Mouse (Mus musculus): Measurements from ENCODE around the gene Adm2. TPM values are rescaled to one million over a fixed set of nuclear protein-coding genes. Genes with fewer than 3 reads are reported as not detected.
A peak's percentile ranks its signal among the peaks of the same experiment; 100 is the strongest.

Gene Adm2
- polyA plus RNA-seq, 1 experiment, result not detected

DNA sequence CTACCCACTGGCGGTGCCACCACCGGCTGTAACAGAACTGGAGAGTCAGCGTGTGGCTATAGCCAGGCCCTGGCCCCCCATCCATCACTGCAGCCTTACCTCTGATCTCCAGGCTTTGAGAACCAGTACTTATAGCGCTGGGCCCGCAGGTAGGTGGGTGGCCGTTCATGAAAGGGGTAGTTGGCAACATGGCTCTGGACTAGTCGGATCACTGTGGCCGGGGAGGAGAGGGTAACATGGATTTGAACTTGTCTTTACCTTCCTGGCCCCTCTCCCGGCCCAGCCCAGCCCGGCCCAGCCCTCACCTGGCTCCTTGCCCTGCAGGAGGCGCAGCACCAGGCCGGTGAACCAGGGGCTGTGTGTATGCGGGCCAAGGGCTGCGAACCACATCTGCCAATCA, 29.5 kb downstream of the Adm2 start:
- H3K27me3 ChIP-seq (ENCODE audit: control insufficient read depth, insufficient read depth, low read length), result no peaks in the 10 kb centered on the region
- no peak overlapping the region for H3K4me3 ChIP-seq (replicated peaks; ENCODE audit: insufficient read depth, low read depth, low read length)
- peaks cover 5% of the 10 kb centered on the region; the same call in 1 of the 2 replicates for H3K4me1 ChIP-seq (ENCODE audit: control insufficient read depth, insufficient read depth, low read length)
- no peak overlapping the region for H3K27ac ChIP-seq (ENCODE audit: insufficient read depth, low read length)
- 89% methylated on average over 14 of the region's 14 CpGs for WGBS
- DNase-seq, result no peak
- TF ChIP-seq CTCF (IDR thresholded peaks at IDR 0.05; ENCODE audit: borderline replicate concordance, insufficient read depth, low read depth, low read length) (no peak), POLR2A (IDR thresholded peaks at IDR 0.05; ENCODE audit: borderline replicate concordance, insufficient read depth, low read length) (no peak)

GRCm38 (mm10) chr15:89352795-89353194, 30.3 kb downstream of the Adm2 start:
- Histone ChIP-seq H3K4me3 (replicated peaks; ENCODE audit: insufficient read depth, low read depth, low read length) (no peak overlapping the region), H3K27ac (ENCODE audit: insufficient read depth, low read length) (no peak overlapping the region), H3K4me1 (ENCODE audit: control insufficient read depth, insufficient read depth, low read length) (peaks cover 5% of the 10 kb centered on the region; the same call in 1 of the 2 replicates), H3K27me3 (ENCODE audit: control insufficient read depth, insufficient read depth, low read length) (no peaks in the 10 kb centered on the region)
- no peak for DNase-seq
- 92% methylated on average over 12 of the region's 12 CpGs for WGBS
- TF ChIP-seq CTCF (IDR thresholded peaks at IDR 0.05; ENCODE audit: borderline replicate concordance, insufficient read depth, low read depth, low read length) (no peak), POLR2A (IDR thresholded peaks at IDR 0.05; ENCODE audit: borderline replicate concordance, insufficient read depth, low read length) (no peak)

- Histone ChIP-seq H3K27ac (ENCODE audit: insufficient read depth, low read length) (no peak overlapping the region), H3K4me1 (ENCODE audit: control insufficient read depth, insufficient read depth, low read length) (peaks cover 5% of the 10 kb centered on the region; the same call in 1 of the 2 replicates), H3K4me3 (replicated peaks; ENCODE audit: insufficient read depth, low read depth, low read length) (no peak overlapping the region), H3K27me3 (ENCODE audit: control insufficient read depth, insufficient read depth, low read length) (no peaks in the 10 kb centered on the region)
- DNase-seq, result no peak
- TF ChIP-seq CTCF (IDR thresholded peaks at IDR 0.05; ENCODE audit: borderline replicate concordance, insufficient read depth, low read depth, low read length) (no peak), POLR2A (IDR thresholded peaks at IDR 0.05; ENCODE audit: borderline replicate concordance, insufficient read depth, low read length) (no peak)
- 83% methylated on average over 16 of the region's 16 CpGs for WGBS
Observed at GRCm38 (mm10) chr15:89353837-89354236, 31.3 kb downstream of the Adm2 start.

GRCm38 (mm10) chr15:89354455-89354854, 31.9 kb downstream of the Adm2 start:
- peaks cover 5% of the 10 kb centered on the region; the same call in 1 of the 2 replicates for H3K4me1 ChIP-seq (ENCODE audit: control insufficient read depth, insufficient read depth, low read length)
- H3K4me3 ChIP-seq (replicated peaks; ENCODE audit: insufficient read depth, low read depth, low read length), result peak overlapping the region; percentile 92
- WGBS, result 49% methylated on average over 7 of the region's 7 CpGs
- H3K27ac ChIP-seq (ENCODE audit: insufficient read depth, low read length), result no peak overlapping the region
- no peaks in the 10 kb centered on the region for H3K27me3 ChIP-seq (ENCODE audit: control insufficient read depth, insufficient read depth, low read length)
- no peak for TF ChIP-seq CTCF (IDR thresholded peaks at IDR 0.05; ENCODE audit: borderline replicate concordance, insufficient read depth, low read depth, low read length)
- no peak for TF ChIP-seq POLR2A (IDR thresholded peaks at IDR 0.05; ENCODE audit: borderline replicate concordance, insufficient read depth, low read length)
- DNase-seq, result peak in 1 of 2 experiments; percentile 33

- peak within 1 kb of the TSS; percentile 92 for H3K27ac ChIP-seq (ENCODE audit: insufficient read depth, low read length)
- DNase-seq, result peak; percentile 93 to 96
- under 1% methylated on average over 64 of the region's 64 CpGs for WGBS
- peaks cover 5% of the 10 kb centered on the region; the same call in 1 of the 2 replicates for H3K4me1 ChIP-seq (ENCODE audit: control insufficient read depth, insufficient read depth, low read length)
- no peaks in the 10 kb centered on the region for H3K27me3 ChIP-seq (ENCODE audit: control insufficient read depth, insufficient read depth, low read length)
- peak; percentile 75; the same call in 1 of the 2 replicates for TF ChIP-seq POLR2A (IDR thresholded peaks at IDR 0.05; ENCODE audit: borderline replicate concordance, insufficient read depth, low read length)
- no peak for TF ChIP-seq CTCF (IDR thresholded peaks at IDR 0.05; ENCODE audit: borderline replicate concordance, insufficient read depth, low read depth, low read length)
- peak within 1 kb of the TSS; percentile 92 for H3K4me3 ChIP-seq (replicated peaks; ENCODE audit: insufficient read depth, low read depth, low read length)
Observed at GRCm38 (mm10) chr15:89355241-89356187, 33.0 kb downstream of the Adm2 start, which contains the start of the genes Lmf2 and Ncaph2. Lmf2 (minus strand) TSS chr15:89355659. Ncaph2 (plus strand) TSS chr15:89355719.

- no peak overlapping the region for H3K27ac ChIP-seq (ENCODE audit: insufficient read depth, low read length)
- no peak for TF ChIP-seq CTCF (IDR thresholded peaks at IDR 0.05; ENCODE audit: borderline replicate concordance, insufficient read depth, low read depth, low read length)
- TF ChIP-seq POLR2A (IDR thresholded peaks at IDR 0.05; ENCODE audit: borderline replicate concordance, insufficient read depth, low read length), result no peak
- DNase-seq, result peak in 1 of 2 experiments; percentile 28
- H3K27me3 ChIP-seq (ENCODE audit: control insufficient read depth, insufficient read depth, low read length), result no peaks in the 10 kb centered on the region
- peaks cover 5% of the 10 kb centered on the region; the same call in 1 of the 2 replicates for H3K4me1 ChIP-seq (ENCODE audit: control insufficient read depth, insufficient read depth, low read length)
- peak overlapping the region; percentile 92 for H3K4me3 ChIP-seq (replicated peaks; ENCODE audit: insufficient read depth, low read depth, low read length)
- WGBS, result 0% methylated on average over 15 of the region's 15 CpGs
Observed at GRCm38 (mm10) chr15:89356372-89356771, 33.9 kb downstream of the Adm2 start.

DNA sequence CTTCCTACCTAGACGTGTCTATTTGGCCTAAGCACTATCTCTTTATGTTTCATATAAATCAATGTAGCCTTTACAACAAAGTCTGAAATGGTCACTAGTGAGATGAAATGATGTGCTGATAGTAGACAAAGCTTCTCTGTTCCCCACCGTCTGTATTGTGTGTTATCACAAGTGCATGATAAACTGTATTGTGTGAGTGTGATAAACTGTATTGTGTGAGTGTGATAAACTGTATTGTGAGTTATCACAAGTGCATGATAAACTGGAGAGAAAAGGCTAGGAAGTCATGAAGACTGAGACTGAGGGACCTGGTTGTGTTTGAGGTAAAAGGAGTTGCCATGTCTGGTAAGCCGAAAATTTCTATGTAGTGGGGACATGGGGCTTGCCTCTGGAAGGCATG, 36.3 kb downstream of the Adm2 start:
- Histone ChIP-seq H3K4me3 (replicated peaks; ENCODE audit: insufficient read depth, low read depth, low read length) (no peak overlapping the region), H3K27ac (ENCODE audit: insufficient read depth, low read length) (no peak overlapping the region), H3K27me3 (ENCODE audit: control insufficient read depth, insufficient read depth, low read length) (no peaks in the 10 kb centered on the region), H3K4me1 (ENCODE audit: control insufficient read depth, insufficient read depth, low read length) (peaks cover 12% of the 10 kb centered on the region)
- TF ChIP-seq POLR2A (IDR thresholded peaks at IDR 0.05; ENCODE audit: borderline replicate concordance, insufficient read depth, low read length) (no peak), CTCF (IDR thresholded peaks at IDR 0.05; ENCODE audit: borderline replicate concordance, insufficient read depth, low read depth, low read length) (no peak)
- no peak for DNase-seq
- 80% methylated on average over 3 of the region's 3 CpGs for WGBS

All from cerebellum, adult 2 months (tissue).